Mouse (Mus musculus) spleen, embryonic (tissue): ENCODE results near the gene Gsdma3.

Source experiments
- CTCF ChIA-PET: fragments of 350-600 bp; sonication (Branson Sonifier 250); formaldehyde crosslinking; loops from one replicate; lab custom pipeline; 2022; lab: Charles Lee

Gene Gsdma3

GRCm38 (mm10) chr11:98664091-98664490 is 37.9 kb downstream of the Gsdma3 start, which contains the start of gene Gsdma:
Gene Gsdma, plus strand, starts transcription at chr11:98664351.
- CTCF ChIA-PET = no interaction called here

- CTCF ChIA-PET = no interaction called here
These were observed 42.8 kb downstream of the Gsdma3 start for GRCm38 (mm10) chr11:98668984-98669383.

- CTCF ChIA-PET = no interaction called here
These were observed 45.2 kb downstream of the Gsdma3 start for GRCm38 (mm10) chr11:98671284-98671815.

- CTCF ChIA-PET = no interaction called here
These were observed 45.7 kb downstream of the Gsdma3 start for GRCm38 (mm10) chr11:98671857-98672256.

GRCm38 (mm10) chr11:98672482-98672881 is 46.3 kb downstream of the Gsdma3 start:
- CTCF ChIA-PET = no interaction called here

- CTCF ChIA-PET = interaction anchor here (0.6 to 0.9 kb wide), 3 partner anchors 12 to 109 kb away, joined by 3 to 6 read pairs (median 4); no protein-coding TSS in a partner anchor
These were observed 47.0 kb downstream of the Gsdma3 start for GRCm38 (mm10) chr11:98673136-98673535.

GRCm38 (mm10) chr11:98675829-98676363 is 49.7 kb downstream of the Gsdma3 start:
- CTCF ChIA-PET = no interaction called here

- CTCF ChIA-PET = no interaction called here
These were observed 53.9 kb downstream of the Gsdma3 start for GRCm38 (mm10) chr11:98680023-98680422.

- CTCF ChIA-PET = interaction anchor here (0.7 kb wide), 3 partner anchors 55 to 388 kb away, joined by 5 to 6 read pairs (median 5); partner anchors contain the start of gene Nr1d1
These were observed 54.4 kb downstream of the Gsdma3 start for GRCm38 (mm10) chr11:98680595-98680994.

GRCm38 (mm10) chr11:98681186-98681585 is 55.0 kb downstream of the Gsdma3 start:
- CTCF ChIA-PET = interaction anchor here (0.7 kb wide), 4 partner anchors 54 to 1316 kb away, joined by 3 to 6 read pairs (median 5); partner anchors contain the start of gene Nr1d1

GRCm38 (mm10) chr11:98681786-98682745 is 55.9 kb downstream of the Gsdma3 start, which contains the start of gene Psmd3:
Gene Psmd3, plus strand, starts transcription at chr11:98682554.
- CTCF ChIA-PET = interaction anchor here (0.5 to 0.7 kb wide), 5 partner anchors 23 to 1317 kb away, joined by 3 to 5 read pairs (median 3); no protein-coding TSS in a partner anchor

- CTCF ChIA-PET = no interaction called here
These were observed 56.7 kb downstream of the Gsdma3 start for GRCm38 (mm10) chr11:98682811-98683210.

GRCm38 (mm10) chr11:98685642-98686041 is 59.5 kb downstream of the Gsdma3 start:
- CTCF ChIA-PET = no interaction called here

- CTCF ChIA-PET = no interaction called here
These were observed 60.8 kb downstream of the Gsdma3 start for GRCm38 (mm10) chr11:98686976-98687375.
